Mouse (Mus musculus): ENCODE measurements at regions not wholly inside any gene's neighbourhood (a gene's known extent, or its start where the extent isn't known, plus 50 kb on each side); places are given as distances from the start of the nearest gene placed in this dataset.

- no peak for TF ChIP-seq CTCF (conservative IDR thresholded peaks at IDR 0.05 in 1 of 2, IDR thresholded peaks at IDR 0.05 in 1 of 2; ENCODE audit: low read depth in 2 of 2, low read length in 2 of 2)
- TF ChIP-seq POLR2A (IDR thresholded peaks at IDR 0.05; ENCODE audit: low read depth, low read length), result no peak
- TF ChIP-seq HCFC1 (IDR thresholded peaks at IDR 0.05; ENCODE audit: low read depth, low read length), result no peak
- TF ChIP-seq KAT2A (IDR thresholded peaks at IDR 0.05; ENCODE audit: insufficient replicate concordance, low read length), result no peak
- no peak for TF ChIP-seq MXI1 (IDR thresholded peaks at IDR 0.05; ENCODE audit: low read depth, low read length)
Measured at GRCm38 (mm10) chr13:101545344-101546181, 222.5 kb downstream of the Pik3r1 start.

All from CH12.LX (cell line).